Mouse (Mus musculus) cerebellum, adult 2 months (tissue): ENCODE results near the gene Perp. TPM values are rescaled to one million over a fixed set of nuclear protein-coding genes. Genes with fewer than 3 reads are reported as not detected.

Source experiments
- DNase-seq, 2 experiments: peaks; one replicate each; pipeline ENCODE4 v3.0.0; 2021
- H3K27ac ChIP-seq: fragments of 200-500 bp; 2 replicates; pipeline ENCODE4 v1.5.1; 2012; ENCODE audit warnings: low read length, control low read depth, inconsistent platforms; ENCODE audit not compliant: insufficient read depth
- H3K27me3 ChIP-seq: fragments of 200-500 bp; 2 replicates; pipeline ENCODE4 v1.6.1; 2012; ENCODE audit warnings: inconsistent platforms, mild to moderate bottlenecking, low read length, moderate library complexity; ENCODE audit not compliant: control insufficient read depth, insufficient read depth
- H3K4me1 ChIP-seq: fragments of 200-500 bp; 2 replicates; pipeline ENCODE4 v1.6.1; 2011; ENCODE audit warnings: low read length; ENCODE audit not compliant: control insufficient read depth, insufficient read depth
- H3K4me3 ChIP-seq: fragments of 200-500 bp; replicated peaks from 2 replicates; pipeline ENCODE3; 2011; ENCODE audit warnings: mild to moderate bottlenecking, low read depth, low read length, control low read depth; ENCODE audit not compliant: insufficient read depth
- CTCF ChIP-seq: fragments of 200-500 bp; IDR thresholded peaks from 2 replicates; pipeline ENCODE4 v1.5.1; 2011; ENCODE audit warnings: low read depth, mild to moderate bottlenecking, control low read depth, low read length, moderate library complexity, borderline replicate concordance; ENCODE audit not compliant: insufficient read depth
- POLR2A ChIP-seq: fragments of 200-500 bp; IDR thresholded peaks from 2 replicates; pipeline ENCODE4 v1.6.1; 2011; ENCODE audit warnings: low read length, control low read depth, borderline replicate concordance; ENCODE audit not compliant: insufficient read depth
- WGBS: fragments of 180-500 bp; shearing (Covaris S2); methylation state at CpG from one replicate; pipeline ENCODE4 v1.1.7; 2018; 5-methylcytosine and 5-hydroxymethylcytosine counted together
- polyA plus RNA-seq: library from polyadenylated mRNA; depleted of rRNA; stranded (reverse); fragments of >200 nt; gene quantifications from 2 replicates; pipeline ENCODE4 v1.2.3, GENCODE M21; 2012

Gene Perp
- polyA plus RNA-seq, 1 experiment, result 5.1 TPM

GRCm38 (mm10) chr10:18870990-18871389 is 26.2 kb downstream of the Perp start:
- DNase-seq, result no peak
- no peaks in the 10 kb centered on the region for H3K4me1 ChIP-seq
- WGBS, result 81% methylated on average over 2 of the region's 2 CpGs
- H3K4me3 ChIP-seq, result no peak overlapping the region
- H3K27me3 ChIP-seq, result no peaks in the 10 kb centered on the region
- H3K27ac ChIP-seq, result no peak overlapping the region
- no peak for TF ChIP-seq CTCF
- no peak for TF ChIP-seq POLR2A

- no peak overlapping the region for H3K4me3 ChIP-seq
- no peaks in the 10 kb centered on the region for H3K27me3 ChIP-seq
- no peak for DNase-seq
- H3K27ac ChIP-seq, result no peak overlapping the region
- H3K4me1 ChIP-seq, result no peaks in the 10 kb centered on the region
- TF ChIP-seq CTCF, result no peak
- TF ChIP-seq POLR2A, result no peak
- WGBS, result 78% methylated on average over 1 of the region's 1 CpGs
Measured at GRCm38 (mm10) chr10:18876211-18876610, 31.4 kb downstream of the Perp start.

GRCm38 (mm10) chr10:18878111-18878510 is 33.3 kb downstream of the Perp start:
- no peaks in the 10 kb centered on the region for H3K4me1 ChIP-seq
- no peaks in the 10 kb centered on the region for H3K27me3 ChIP-seq
- TF ChIP-seq POLR2A, result no peak
- no peak for TF ChIP-seq CTCF
- DNase-seq, result no peak
- H3K4me3 ChIP-seq, result no peak overlapping the region
- WGBS, result 98% methylated on average over 6 of the region's 6 CpGs
- H3K27ac ChIP-seq, result no peak overlapping the region

GRCm38 (mm10) chr10:18879160-18879559 is 34.3 kb downstream of the Perp start:
- Histone ChIP-seq H3K4me3 (no peak overlapping the region), H3K27me3 (no peaks in the 10 kb centered on the region), H3K27ac (no peak overlapping the region), H3K4me1 (no peaks in the 10 kb centered on the region)
- WGBS, result 75% methylated on average over 4 of the region's 4 CpGs
- TF ChIP-seq CTCF (no peak), POLR2A (no peak)
- DNase-seq, result no peak

- no peak for DNase-seq
- WGBS, result 96% methylated on average over 1 of the region's 1 CpGs
- Histone ChIP-seq H3K27me3 (no peaks in the 10 kb centered on the region), H3K4me1 (no peaks in the 10 kb centered on the region), H3K27ac (no peak overlapping the region), H3K4me3 (no peak overlapping the region)
- no peak for TF ChIP-seq POLR2A
- no peak for TF ChIP-seq CTCF
Measured at GRCm38 (mm10) chr10:18879690-18880089, 34.9 kb downstream of the Perp start.

- WGBS, result 90% methylated on average over 1 of the region's 1 CpGs
Measured at GRCm38 (mm10) chr10:18882190-18882589, 37.4 kb downstream of the Perp start.

GRCm38 (mm10) chr10:18886918-18887625 is 42.3 kb downstream of the Perp start:
- TF ChIP-seq POLR2A (no peak), CTCF (no peak)
- H3K4me3 ChIP-seq, result no peak overlapping the region
- H3K27ac ChIP-seq, result no peak overlapping the region
- peak; percentile 33 to 51 for DNase-seq
- no peaks in the 10 kb centered on the region for H3K27me3 ChIP-seq
- 49% methylated on average over 4 of the region's 4 CpGs for WGBS
- H3K4me1 ChIP-seq, result no peaks in the 10 kb centered on the region

More at GRCm38 (mm10) chr10:18882190-18882589, 37.4 kb downstream of the Perp start:
- TF ChIP-seq CTCF (no peak), POLR2A (no peak)
- no peak overlapping the region for H3K4me3 ChIP-seq
- no peaks in the 10 kb centered on the region for H3K27me3 ChIP-seq
- no peak for DNase-seq
- no peaks in the 10 kb centered on the region for H3K4me1 ChIP-seq
- no peak overlapping the region for H3K27ac ChIP-seq

- WGBS, result 100% methylated on average over 1 of the region's 1 CpGs
Measured at GRCm38 (mm10) chr10:18888751-18889150, 43.9 kb downstream of the Perp start.

More at GRCm38 (mm10) chr10:18888751-18889150, 43.9 kb downstream of the Perp start:
- Histone ChIP-seq H3K4me3 (no peak overlapping the region), H3K4me1 (no peaks in the 10 kb centered on the region), H3K27me3 (no peaks in the 10 kb centered on the region), H3K27ac (no peak overlapping the region)
- no peak for DNase-seq
- no peak for TF ChIP-seq CTCF
- no peak for TF ChIP-seq POLR2A
